Mouse (Mus musculus): ENCODE measurements around the gene Frem1. TPM values are rescaled to one million over a fixed set of nuclear protein-coding genes. Genes with fewer than 3 reads are reported as not detected.

Frem1 gene
- polyA plus RNA-seq, 1 experiment, result 2.4 TPM

GRCm38 (mm10) chr4:82916003-82916677 is 136.0 kb downstream of the Frem1 start:
- Histone ChIP-seq H3K27me3 (ENCODE audit: control insufficient read depth, insufficient read depth, low read length) (no peaks in the 10 kb centered on the region), H3K4me3 (ENCODE audit: extremely low read depth, insufficient read depth, insufficient read length) (no peak overlapping the region), H3K4me1 (ENCODE audit: control insufficient read depth, insufficient read depth, insufficient read length) (no peaks in the 10 kb centered on the region), H3K27ac (ENCODE audit: insufficient read depth, low read length) (no peak overlapping the region), H3K36me3 (ENCODE audit: control insufficient read depth, insufficient read depth, low read length) (no peaks in the 10 kb centered on the region)
- DNase-seq (ENCODE audit: low read depth in 1 of 2, low spot score in 2 of 2), result no peak
- TF ChIP-seq POLR2A (IDR thresholded peaks at IDR 0.05; ENCODE audit: low read depth, low read length), result no peak
- TF ChIP-seq CTCF (IDR thresholded peaks at IDR 0.05; ENCODE audit: extremely low read depth, insufficient read depth, insufficient read length, insufficient replicate concordance), result no peak
- 75% methylated on average over 14 of the region's 14 CpGs for WGBS

- no peak for TF ChIP-seq CTCF (IDR thresholded peaks at IDR 0.05; ENCODE audit: extremely low read depth, insufficient read depth, insufficient read length, insufficient replicate concordance)
- no peak for TF ChIP-seq POLR2A (IDR thresholded peaks at IDR 0.05; ENCODE audit: low read depth, low read length)
- H3K36me3 ChIP-seq (ENCODE audit: control insufficient read depth, insufficient read depth, low read length), result no peaks in the 10 kb centered on the region
- H3K4me3 ChIP-seq (ENCODE audit: extremely low read depth, insufficient read depth, insufficient read length), result no peak overlapping the region
- H3K27ac ChIP-seq (ENCODE audit: insufficient read depth, low read length), result no peak overlapping the region
- DNase-seq (ENCODE audit: low read depth in 1 of 2, low spot score in 2 of 2), result no peak
- H3K27me3 ChIP-seq (ENCODE audit: control insufficient read depth, insufficient read depth, low read length), result no peaks in the 10 kb centered on the region
- WGBS, result 79% methylated on average over 7 of the region's 7 CpGs
- no peaks in the 10 kb centered on the region for H3K4me1 ChIP-seq (ENCODE audit: control insufficient read depth, insufficient read depth, insufficient read length)
These were observed 136.6 kb downstream of the Frem1 start for GRCm38 (mm10) chr4:82915576-82915975.

- DNase-seq (ENCODE audit: low read depth in 1 of 2, low spot score in 2 of 2), result no peak
- Histone ChIP-seq H3K4me3 (ENCODE audit: extremely low read depth, insufficient read depth, insufficient read length) (no peak overlapping the region), H3K27me3 (ENCODE audit: control insufficient read depth, insufficient read depth, low read length) (no peaks in the 10 kb centered on the region), H3K4me1 (ENCODE audit: control insufficient read depth, insufficient read depth, insufficient read length) (no peaks in the 10 kb centered on the region), H3K36me3 (ENCODE audit: control insufficient read depth, insufficient read depth, low read length) (no peaks in the 10 kb centered on the region), H3K27ac (ENCODE audit: insufficient read depth, low read length) (no peak overlapping the region)
- 91% methylated on average over 11 of the region's 11 CpGs for WGBS
- TF ChIP-seq POLR2A (IDR thresholded peaks at IDR 0.05; ENCODE audit: low read depth, low read length) (no peak), CTCF (IDR thresholded peaks at IDR 0.05; ENCODE audit: extremely low read depth, insufficient read depth, insufficient read length, insufficient replicate concordance) (no peak)
These were observed 137.5 kb downstream of the Frem1 start for GRCm38 (mm10) chr4:82914601-82915143.

- Histone ChIP-seq H3K27me3 (ENCODE audit: control insufficient read depth, insufficient read depth, low read length) (no peaks in the 10 kb centered on the region), H3K27ac (ENCODE audit: insufficient read depth, low read length) (no peak overlapping the region), H3K4me1 (ENCODE audit: control insufficient read depth, insufficient read depth, insufficient read length) (no peaks in the 10 kb centered on the region), H3K36me3 (ENCODE audit: control insufficient read depth, insufficient read depth, low read length) (no peaks in the 10 kb centered on the region), H3K4me3 (ENCODE audit: extremely low read depth, insufficient read depth, insufficient read length) (no peak overlapping the region)
- DNase-seq (ENCODE audit: low read depth in 1 of 2, low spot score in 2 of 2), result no peak
- WGBS, result 89% methylated on average over 10 of the region's 10 CpGs
- TF ChIP-seq CTCF (IDR thresholded peaks at IDR 0.05; ENCODE audit: extremely low read depth, insufficient read depth, insufficient read length, insufficient replicate concordance), result no peak
- no peak for TF ChIP-seq POLR2A (IDR thresholded peaks at IDR 0.05; ENCODE audit: low read depth, low read length)
These were observed 156.9 kb downstream of the Frem1 start for GRCm38 (mm10) chr4:82895227-82895626.

GRCm38 (mm10) chr4:82892247-82892646 is 159.9 kb downstream of the Frem1 start:
- WGBS, result 63% methylated on average over 5 of the region's 5 CpGs
- no peaks in the 10 kb centered on the region for H3K27me3 ChIP-seq (ENCODE audit: control insufficient read depth, insufficient read depth, low read length)

GRCm38 (mm10) chr4:82891566-82891965 is 160.6 kb downstream of the Frem1 start:
- no peak for TF ChIP-seq POLR2A (IDR thresholded peaks at IDR 0.05; ENCODE audit: low read depth, low read length)
- no peak for TF ChIP-seq CTCF (IDR thresholded peaks at IDR 0.05; ENCODE audit: extremely low read depth, insufficient read depth, insufficient read length, insufficient replicate concordance)
- H3K4me3 ChIP-seq (ENCODE audit: extremely low read depth, insufficient read depth, insufficient read length), result no peak overlapping the region
- no peaks in the 10 kb centered on the region for H3K36me3 ChIP-seq (ENCODE audit: control insufficient read depth, insufficient read depth, low read length)
- no peaks in the 10 kb centered on the region for H3K27me3 ChIP-seq (ENCODE audit: control insufficient read depth, insufficient read depth, low read length)
- no peaks in the 10 kb centered on the region for H3K4me1 ChIP-seq (ENCODE audit: control insufficient read depth, insufficient read depth, insufficient read length)
- H3K27ac ChIP-seq (ENCODE audit: insufficient read depth, low read length), result no peak overlapping the region
- 83% methylated on average over 2 of the region's 2 CpGs for WGBS
- DNase-seq (ENCODE audit: low read depth in 1 of 2, low spot score in 2 of 2), result no peak

More at GRCm38 (mm10) chr4:82892247-82892646, 159.9 kb downstream of the Frem1 start:
- no peak for DNase-seq (ENCODE audit: low read depth in 1 of 2, low spot score in 2 of 2)
- H3K4me3 ChIP-seq (ENCODE audit: extremely low read depth, insufficient read depth, insufficient read length), result no peak overlapping the region
- no peak overlapping the region for H3K27ac ChIP-seq (ENCODE audit: insufficient read depth, low read length)
- no peaks in the 10 kb centered on the region for H3K4me1 ChIP-seq (ENCODE audit: control insufficient read depth, insufficient read depth, insufficient read length)
- H3K36me3 ChIP-seq (ENCODE audit: control insufficient read depth, insufficient read depth, low read length), result no peaks in the 10 kb centered on the region
- TF ChIP-seq POLR2A (IDR thresholded peaks at IDR 0.05; ENCODE audit: low read depth, low read length) (no peak), CTCF (IDR thresholded peaks at IDR 0.05; ENCODE audit: extremely low read depth, insufficient read depth, insufficient read length, insufficient replicate concordance) (no peak)

GRCm38 (mm10) chr4:82891049-82891448 is 161.1 kb downstream of the Frem1 start:
- TF ChIP-seq CTCF (IDR thresholded peaks at IDR 0.05; ENCODE audit: extremely low read depth, insufficient read depth, insufficient read length, insufficient replicate concordance) (no peak), POLR2A (IDR thresholded peaks at IDR 0.05; ENCODE audit: low read depth, low read length) (no peak)
- H3K4me1 ChIP-seq (ENCODE audit: control insufficient read depth, insufficient read depth, insufficient read length), result no peaks in the 10 kb centered on the region
- no peak for DNase-seq (ENCODE audit: low read depth in 1 of 2, low spot score in 2 of 2)
- no peak overlapping the region for H3K4me3 ChIP-seq (ENCODE audit: extremely low read depth, insufficient read depth, insufficient read length)
- H3K27me3 ChIP-seq (ENCODE audit: control insufficient read depth, insufficient read depth, low read length), result no peaks in the 10 kb centered on the region
- H3K36me3 ChIP-seq (ENCODE audit: control insufficient read depth, insufficient read depth, low read length), result no peaks in the 10 kb centered on the region
- WGBS, result 90% methylated on average over 7 of the region's 7 CpGs
- H3K27ac ChIP-seq (ENCODE audit: insufficient read depth, low read length), result no peak overlapping the region

Data from spleen, adult 2 months (tissue).